Mouse (Mus musculus) hindlimb bud, embryonic 11.5 days (tissue): ENCODE data around the gene Dkkl1.

Experiments used
- DNase-seq: peaks from one replicate; pipeline ENCODE4 v3.0.0-alpha.2; 2012; ENCODE audit warnings: low read depth, low spot score; ENCODE audit errors: extremely low spot score

Dkkl1 gene

DNA sequence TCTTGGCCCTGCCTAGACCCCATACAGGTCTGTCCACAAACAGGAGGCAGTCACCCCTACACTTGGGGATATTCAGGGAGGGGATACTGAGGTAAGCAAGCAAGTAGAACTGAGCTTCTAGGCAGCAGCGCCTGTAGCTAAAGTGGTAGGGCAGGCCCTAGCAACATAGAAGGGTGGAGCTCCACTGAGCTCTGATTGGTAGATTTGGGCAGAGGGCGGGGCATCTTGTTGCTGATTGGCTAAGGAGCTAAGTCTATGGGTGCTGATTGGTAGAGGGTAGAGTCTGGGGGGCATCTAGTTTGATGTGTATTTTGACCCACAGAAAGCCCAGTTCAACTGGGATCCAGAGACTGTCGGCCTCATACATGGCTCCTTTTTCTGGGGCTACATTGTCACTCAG, 42.5 kb downstream of the Dkkl1 start:
- DNase-seq, result no peak

DNA sequence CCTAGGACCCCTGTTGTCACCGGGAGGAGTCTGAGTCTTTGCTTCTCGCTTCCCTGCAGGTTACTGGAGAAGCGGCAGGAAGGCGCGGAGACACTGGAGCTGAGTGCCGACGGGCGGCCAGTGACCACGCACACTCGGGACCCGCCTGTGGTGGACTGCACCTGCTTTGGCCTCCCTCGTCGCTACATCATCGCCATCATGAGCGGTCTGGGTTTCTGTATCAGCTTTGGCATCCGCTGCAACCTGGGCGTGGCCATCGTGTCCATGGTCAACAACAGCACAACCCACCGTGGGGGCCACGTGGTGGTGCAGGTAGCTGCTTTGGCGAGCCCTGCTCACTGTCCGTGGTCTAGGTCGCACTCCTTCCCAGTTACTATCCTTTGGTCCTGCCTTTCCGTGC, 43.3 kb downstream of the Dkkl1 start:
- no peak for DNase-seq

GRCm38 (mm10) chr7:45167761-45168445, 44.0 kb downstream of the Dkkl1 start:
- DNase-seq, result no peak

DNA sequence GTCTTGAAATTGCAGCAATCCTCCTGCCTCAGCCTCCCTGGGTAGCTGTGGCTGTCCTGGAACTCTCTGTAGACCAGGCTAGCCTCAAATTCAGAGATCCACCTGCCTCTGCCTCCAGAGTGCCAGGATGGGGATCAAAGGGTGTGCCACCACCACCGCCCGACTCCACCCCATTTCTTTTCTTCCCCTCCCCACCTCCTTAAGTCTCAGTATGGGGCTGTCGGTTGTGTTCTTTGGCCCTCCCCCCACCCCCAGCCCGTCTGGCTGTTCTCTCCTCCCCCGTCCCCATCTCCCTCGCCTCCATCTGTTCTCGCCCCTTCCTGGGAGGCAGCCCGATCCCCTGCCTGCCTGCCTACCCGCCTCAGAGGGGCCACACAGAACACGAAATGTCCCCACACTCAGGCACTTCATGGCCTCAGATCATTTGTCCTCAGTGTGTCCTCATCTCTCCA, 45.0 kb downstream of the Dkkl1 start:
- no peak for DNase-seq

DNA sequence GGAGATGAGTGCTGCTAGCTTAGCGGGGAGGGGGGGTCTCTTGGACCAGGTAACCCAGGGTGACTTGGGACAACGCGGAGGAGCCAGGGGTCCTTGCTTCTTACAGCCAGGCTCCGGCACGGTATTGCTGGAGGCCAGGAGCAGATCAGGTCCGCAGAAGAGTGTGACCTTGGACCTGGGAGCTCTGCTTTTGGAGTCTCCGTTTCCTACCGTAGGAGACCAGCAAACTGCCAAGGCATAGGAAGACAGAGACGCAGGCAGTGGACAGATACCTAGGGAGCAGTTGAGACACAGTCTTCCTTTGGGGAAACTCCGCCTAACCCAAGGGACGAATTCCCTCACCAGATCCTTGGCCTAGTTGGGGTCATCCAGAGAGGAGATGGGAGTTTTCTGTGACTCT, 46.2 kb downstream of the Dkkl1 start:
- DNase-seq, result no peak

DNA sequence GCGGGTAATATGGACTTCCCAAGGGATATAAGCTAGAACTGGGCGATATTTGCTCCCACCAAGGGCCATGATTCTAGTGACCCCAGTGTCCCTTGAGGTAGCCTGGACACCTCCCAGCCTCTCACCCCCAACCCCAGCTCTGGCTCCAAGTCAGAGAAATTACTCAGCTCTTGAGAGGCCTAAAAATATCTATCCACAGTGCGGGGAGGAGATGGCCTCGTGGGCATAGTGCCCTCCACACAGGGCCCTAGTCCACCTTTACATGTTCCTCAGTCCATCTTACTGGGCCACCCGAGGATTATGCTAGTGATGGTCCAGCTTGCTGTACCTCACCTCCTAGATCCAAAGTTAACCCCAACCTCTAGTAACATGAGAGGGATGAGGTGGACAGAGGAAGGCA, 47.1 kb downstream of the Dkkl1 start:
- no peak for DNase-seq

DNA sequence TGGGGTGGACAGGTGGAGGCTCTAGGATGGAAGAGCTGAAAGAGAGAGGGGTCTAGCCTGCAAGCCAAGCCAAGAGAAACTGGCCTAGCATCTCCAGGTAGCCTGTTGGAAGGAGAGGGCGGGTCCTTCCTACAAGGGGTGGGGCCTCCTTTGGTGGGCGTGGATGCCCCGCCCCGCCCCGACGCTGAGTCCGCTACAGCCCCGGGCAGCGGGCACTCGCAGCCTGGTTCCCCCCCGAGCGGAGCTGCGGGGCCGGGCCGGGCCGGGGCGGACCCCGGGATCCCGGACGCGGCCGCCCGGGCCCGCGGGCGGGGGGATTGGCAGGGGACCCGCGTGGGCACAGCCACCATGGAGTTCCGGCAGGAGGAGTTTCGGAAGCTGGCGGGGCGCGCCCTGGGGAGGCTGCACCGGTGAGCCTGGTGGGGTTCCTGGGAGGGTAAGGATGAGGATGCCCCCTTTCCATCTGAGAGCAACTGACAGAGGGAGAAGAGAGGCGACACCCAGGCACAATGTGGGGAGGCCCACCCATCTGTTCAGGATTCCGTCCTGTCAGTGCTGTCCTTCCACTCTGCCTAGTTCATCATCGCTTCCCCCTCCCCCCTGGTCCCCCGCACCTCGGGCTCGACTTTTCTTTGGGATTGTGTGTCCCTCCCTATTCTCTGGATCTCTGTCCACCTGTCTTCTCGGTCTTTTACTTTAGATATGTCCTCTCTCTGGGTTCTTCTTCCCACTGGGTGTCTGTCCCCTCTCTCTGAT, 48.0 kb downstream of the Dkkl1 start, which contains the start of gene Slc17a7:
TSS of gene Slc17a7 (plus strand) at position 215 of the 756 bp plus-strand sequence.
- DNase-seq, result no peak

GRCm38 (mm10) chr7:45162996-45163615, 48.8 kb downstream of the Dkkl1 start:
- no peak for DNase-seq

DNA sequence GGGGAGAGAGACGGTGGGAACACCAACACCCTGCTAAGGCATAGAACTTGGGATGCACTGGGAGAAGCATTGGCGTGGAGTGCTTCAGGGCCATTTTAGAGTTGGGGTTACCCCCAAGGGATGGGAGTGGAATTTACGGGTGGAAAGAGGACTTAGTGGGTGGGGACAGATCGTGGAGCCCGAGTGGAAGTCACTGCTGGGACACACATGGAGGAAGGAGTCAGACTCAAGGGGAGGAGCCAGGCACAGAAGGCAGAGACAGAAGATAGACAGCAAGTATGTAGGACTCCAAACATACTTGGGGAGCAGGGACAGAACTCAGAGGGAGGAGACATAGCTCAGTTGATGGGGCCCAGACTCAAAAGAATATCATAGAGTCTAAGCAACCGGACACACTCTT, 49.4 kb downstream of the Dkkl1 start:
- DNase-seq, result no peak

GRCm38 (mm10) chr7:45161612-45162473, 50.1 kb downstream of the Dkkl1 start:
- DNase-seq, result peak; percentile 75

GRCm38 (mm10) chr7:45160866-45161265, 51.1 kb downstream of the Dkkl1 start:
- no peak for DNase-seq

GRCm38 (mm10) chr7:45160316-45160800, 51.6 kb downstream of the Dkkl1 start:
- no peak for DNase-seq

GRCm38 (mm10) chr7:45158991-45159390, 53.0 kb downstream of the Dkkl1 start:
- DNase-seq, result no peak
